Comparison of ENCODE assay signal across 8 mouse cellular contexts in the genomic region with DNA sequence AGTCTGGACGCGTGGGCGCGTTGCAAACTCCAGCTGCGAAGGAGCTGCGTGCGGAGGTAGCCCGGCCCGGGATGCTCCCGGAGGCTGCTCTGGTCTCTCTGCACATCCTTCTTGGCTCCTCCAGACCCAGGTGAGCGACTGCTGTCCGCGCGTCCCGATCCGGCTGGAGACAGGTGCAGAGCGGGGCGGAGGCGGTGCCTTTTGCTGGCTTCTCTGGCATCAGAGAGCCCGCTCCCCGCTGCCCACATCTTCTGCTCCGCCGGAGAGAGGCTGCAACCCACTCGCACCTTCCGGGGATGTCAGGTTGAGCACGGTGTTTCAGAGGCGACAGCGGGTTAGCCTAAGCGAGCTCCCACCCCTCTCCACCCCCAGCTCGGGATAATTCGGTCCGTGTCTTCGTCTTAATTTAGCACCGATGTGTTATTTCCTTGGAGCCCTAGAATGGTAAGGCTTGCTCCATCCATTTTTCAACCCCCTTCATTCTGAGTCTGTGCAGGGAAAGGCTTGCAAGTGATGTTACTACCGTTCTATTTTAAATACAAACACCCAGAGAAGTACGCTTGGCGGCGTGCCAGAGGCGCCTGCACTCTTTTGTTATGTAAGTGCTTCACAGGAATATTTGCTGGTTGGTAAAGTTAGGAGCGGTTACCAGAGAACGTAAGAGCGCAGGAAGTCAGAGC. TPM values are rescaled to one million over a fixed set of nuclear protein-coding genes. Genes with fewer than 3 reads are reported as not detected.
DNase-seq lines count a peak whose midpoint lies in the region; ATAC-seq and TF ChIP-seq lines count a peak whose summit lies in the region.

No protein-coding gene starts in this region.

- H3K27me3 ChIP-seq in forebrain, embryonic 16.5 days (replicated peaks; ENCODE audit: control insufficient read depth, insufficient read depth, low read length): no peaks in the 10 kb centered on the region
- H3K27me3 ChIP-seq in hindbrain, embryonic 11.5 days (ENCODE audit: control insufficient read depth, insufficient read depth, low read length): peaks cover 17% of the 10 kb centered on the region
- H3K27me3 ChIP-seq in liver, postnatal 0 days (ENCODE audit: insufficient read depth, low read length): peaks cover 37% of the 10 kb centered on the region

- H3K27ac ChIP-seq in forebrain, embryonic 16.5 days (ENCODE audit: low read length): no peak overlapping the region
- H3K27ac ChIP-seq in hindbrain, embryonic 11.5 days (ENCODE audit: low read depth, low read length): peak overlapping the region; percentile 24; the same call in 1 of the 2 replicates
- H3K27ac ChIP-seq in liver, postnatal 0 days (ENCODE audit: low read depth): no peak overlapping the region

- H3K9ac ChIP-seq in forebrain, embryonic 16.5 days (replicated peaks; ENCODE audit: low read depth, low read length): peak overlapping the region; percentile 55
- H3K9ac ChIP-seq in hindbrain, embryonic 11.5 days (ENCODE audit: low read depth, low read length): peak overlapping the region; percentile 75
- no peak overlapping the region for H3K9ac ChIP-seq in liver, postnatal 0 days (replicated peaks)

- peak; percentile 51 for ATAC-seq in forebrain, embryonic 16.5 days
- peak; percentile 41; the same call in 1 of the 2 replicates for ATAC-seq in hindbrain, embryonic 11.5 days (ENCODE audit: low FRiP score)
- ATAC-seq in liver, postnatal 0 days: 0 out of 2 replicates have a peak, but pooled peaks have one; percentile 7

- H3K4me3 ChIP-seq in forebrain, embryonic 16.5 days (replicated peaks; ENCODE audit: low read length): peak overlapping the region; percentile 59
- H3K4me3 ChIP-seq in hindbrain, embryonic 11.5 days (ENCODE audit: low read depth, low read length): peak overlapping the region; percentile 61
- peak overlapping the region; percentile 44 for H3K4me3 ChIP-seq in liver, postnatal 0 days (ENCODE audit: low read depth, low read length)

- no peaks in the 10 kb centered on the region for H3K36me3 ChIP-seq in forebrain, embryonic 16.5 days (ENCODE audit: control insufficient read depth, insufficient read depth)
- no peaks in the 10 kb centered on the region for H3K36me3 ChIP-seq in hindbrain, embryonic 11.5 days (ENCODE audit: control insufficient read depth, insufficient read depth, low read length)
- no peaks in the 10 kb centered on the region for H3K36me3 ChIP-seq in liver, postnatal 0 days (replicated peaks; ENCODE audit: insufficient read depth, low read length)

- TF ChIP-seq CTCF in liver, postnatal 0 days (IDR thresholded peaks at IDR 0.05; ENCODE audit: low read depth): no peak

- H3K9me3 ChIP-seq in forebrain, embryonic 16.5 days (ENCODE audit: control insufficient read depth, low read length): no peaks in the 10 kb centered on the region
- no peaks in the 10 kb centered on the region for H3K9me3 ChIP-seq in hindbrain, embryonic 11.5 days (ENCODE audit: control insufficient read depth, low read length)
- H3K9me3 ChIP-seq in liver, postnatal 0 days (ENCODE audit: low read length): no peaks in the 10 kb centered on the region

- H3K4me2 ChIP-seq in forebrain, embryonic 16.5 days (ENCODE audit: low read length): peak overlapping the region; percentile 67
- peak overlapping the region; percentile 97 for H3K4me2 ChIP-seq in hindbrain, embryonic 11.5 days (replicated peaks; ENCODE audit: low read depth, low read length)
- H3K4me2 ChIP-seq in liver, postnatal 0 days (ENCODE audit: low read depth, low read length): peak overlapping the region; percentile 67

- DNase-seq in NIH3T3 (ENCODE audit: low read depth): peak; percentile 23
- DNase-seq in brain, embryonic 18.5 days (ENCODE audit: low read depth, low spot score): peak; percentile 36
- peak; percentile 64 for DNase-seq in hindbrain, embryonic 11.5 days (ENCODE audit: low spot score)
- peak; percentile 83 for DNase-seq in layer of hippocampus, adult 9-10 months (ENCODE audit: low spot score)
- DNase-seq in liver, postnatal 0 days: peak; percentile 37
- peak; percentile 94 for DNase-seq in right cerebral cortex, adult 18-20 months
- DNase-seq in thymus, adult 18-20 months: no peak

- peaks cover 15% of the 10 kb centered on the region for H3K4me1 ChIP-seq in forebrain, embryonic 16.5 days (replicated peaks; ENCODE audit: control insufficient read depth, insufficient read depth, low read length)
- H3K4me1 ChIP-seq in hindbrain, embryonic 11.5 days (replicated peaks; ENCODE audit: control insufficient read depth, insufficient read depth, low read length): peaks cover 4% of the 10 kb centered on the region; the same call in 1 of the 2 replicates
- H3K4me1 ChIP-seq in liver, postnatal 0 days (ENCODE audit: insufficient read depth): 0 out of 2 replicates have a peak, but pooled peaks cover 6% of the 10 kb centered on the region

- under 1% methylated on average over 42 of the region's 42 CpGs for WGBS in forebrain, embryonic 16.5 days
- 1% methylated on average over 39 of the region's 42 CpGs for WGBS in hindbrain, embryonic 11.5 days
- 3% methylated on average over 42 of the region's 42 CpGs for WGBS in liver, postnatal 0 days (ENCODE audit: insufficient replicate concordance)

- TF ChIP-seq EP300 in liver, postnatal 0 days (IDR thresholded peaks at IDR 0.05; ENCODE audit: low read depth): no peak

RNA-seq across cellular contexts. Expression of a gene that starts 0.6 kb away (rescaled TPM):
- polyA plus RNA-seq in forebrain, embryonic 16.5 days (2015; fragmentation: Nextera tagmentation; extraction: Ambion mirVana): 17.9 and 20.9 TPM in 2 replicates
- 22.2 and 29.2 TPM in 2 replicates for polyA plus RNA-seq in hindbrain, embryonic 11.5 days (2014; fragmentation: Nextera tagmentation; extraction: Ambion mirVana)
- 1.2 and 1.6 TPM in 2 replicates for polyA plus RNA-seq in liver, postnatal 0 days (2015; fragmentation: Nextera tagmentation; extraction: Ambion mirVana)

Comparison
In these comparisons a context has a peak if more than half of its experiments do, and no peak if none do; other contexts are left out.
1. DNase-seq: peak in NIH3T3 (single experiment), brain, embryonic 18.5 days (single experiment), hindbrain, embryonic 11.5 days (single experiment), layer of hippocampus, adult 9-10 months (single experiment), liver, postnatal 0 days (single experiment) and right cerebral cortex, adult 18-20 months (single experiment); none in thymus, adult 18-20 months (0 of 2).
2. Peak in every context shown above with its lines, with median percentiles within 50 percentile points of each other: ATAC-seq, H3K4me2 ChIP-seq and H3K4me3 ChIP-seq.